Mouse (Mus musculus) cerebellum, postnatal 36 days (tissue): Measurements from ENCODE around the gene Mpped2.

Experiments used
- DNase-seq, 2 experiments: peaks; one replicate each; pipeline ENCODE4 v3.0.0; 2021 to 2022; ENCODE audit warnings: mixed read lengths in 2 of 2

Mpped2 gene

DNA sequence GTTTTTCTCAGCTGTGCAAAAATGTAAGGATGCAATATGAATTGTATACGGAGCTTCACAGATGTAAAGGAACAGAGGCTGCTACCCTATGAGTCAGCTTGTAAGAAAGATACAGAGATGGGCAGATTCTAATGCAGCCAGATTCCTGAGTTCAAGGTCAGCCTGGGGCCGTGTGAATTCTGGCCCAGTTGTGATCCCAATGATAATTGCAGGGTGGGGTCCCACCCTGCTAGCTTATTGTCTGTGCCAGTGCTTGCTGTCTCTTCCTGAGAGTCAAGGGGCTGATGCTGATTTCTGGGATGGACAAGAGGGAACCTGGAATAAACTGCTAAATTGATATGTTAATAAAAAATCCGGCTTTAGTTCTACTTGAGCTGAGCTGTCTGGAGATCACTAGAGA is 122.8 kb downstream of the Mpped2 start:
- DNase-seq: no peak

DNA sequence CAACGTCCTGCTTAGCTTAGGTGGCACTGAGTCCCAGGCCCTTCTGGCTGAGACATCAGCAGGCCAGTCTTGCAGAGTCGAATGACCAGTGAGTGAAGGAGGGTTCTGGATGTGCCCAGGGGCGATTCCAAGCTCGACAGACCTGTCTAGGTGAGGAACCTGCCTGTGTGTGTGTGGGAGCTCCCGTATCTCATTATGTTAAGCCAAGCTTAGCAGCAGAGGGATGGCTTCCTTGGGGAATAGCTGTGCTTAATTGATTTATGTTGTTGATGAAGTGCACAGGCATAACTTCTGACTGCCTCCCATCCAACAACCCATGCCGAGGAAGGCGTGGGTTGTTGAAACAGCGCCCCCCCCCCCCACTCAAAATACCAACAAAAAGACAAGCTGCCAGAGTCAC is 128.2 kb downstream of the Mpped2 start:
- no peak for DNase-seq

DNA sequence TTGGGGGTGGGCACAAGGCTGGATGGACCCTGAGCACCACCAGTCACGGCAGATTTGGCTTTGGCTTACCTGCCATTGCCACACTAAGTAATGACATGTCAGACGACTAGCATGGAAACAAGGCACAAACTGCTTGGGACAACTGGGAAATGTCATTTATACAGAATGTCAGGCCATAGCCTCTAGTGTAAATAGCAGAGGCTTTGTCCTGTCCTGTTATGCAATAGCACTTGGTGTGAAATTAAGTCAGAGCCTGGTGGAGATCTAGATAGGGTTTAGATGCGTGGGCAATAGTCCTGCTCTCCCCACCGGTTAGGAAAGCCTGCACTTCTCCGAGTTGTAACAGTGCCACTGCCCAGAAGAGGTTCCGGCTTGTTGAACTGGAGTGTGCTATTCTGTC is 128.8 kb downstream of the Mpped2 start:
- DNase-seq: no peak

DNA sequence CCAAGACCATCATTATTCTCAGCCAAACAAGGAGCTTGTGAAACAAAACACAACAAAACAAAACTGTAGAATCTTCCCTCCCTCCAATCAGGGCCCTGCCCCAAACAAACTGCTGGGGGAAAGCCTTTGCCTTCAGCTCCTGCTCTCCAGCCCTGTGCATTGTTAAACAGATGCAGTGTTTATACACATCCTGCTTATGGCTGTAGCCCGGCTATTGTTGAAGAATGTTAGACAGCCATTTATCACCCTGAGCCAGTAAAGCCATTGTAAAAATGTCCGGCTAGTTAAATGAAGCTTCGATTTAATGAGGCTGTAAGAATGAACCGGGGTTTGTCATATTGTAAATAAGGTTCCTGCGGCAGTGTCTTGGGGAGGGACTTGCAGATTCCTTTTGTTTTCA is 129.5 kb downstream of the Mpped2 start:
- no peak for DNase-seq

DNA sequence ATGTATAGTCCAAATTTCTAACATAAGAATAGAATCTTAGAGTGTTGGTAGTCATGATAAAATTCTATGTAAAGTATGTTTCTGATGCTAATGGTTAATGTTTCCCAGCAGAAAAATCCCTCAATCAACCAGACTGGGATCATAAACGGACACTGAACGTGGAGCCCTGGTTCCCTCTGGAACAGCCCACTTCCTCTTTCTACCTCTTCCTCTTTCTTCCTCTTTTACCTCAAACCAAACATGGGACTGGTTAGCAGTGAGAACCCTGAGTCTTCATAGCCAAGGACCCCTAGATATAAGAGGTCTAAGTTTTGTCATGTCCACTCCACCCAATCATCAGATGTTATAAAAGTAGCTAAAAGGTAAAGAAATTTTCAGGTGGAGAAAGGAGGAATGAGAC is 132.4 kb downstream of the Mpped2 start:
- no peak for DNase-seq

DNA sequence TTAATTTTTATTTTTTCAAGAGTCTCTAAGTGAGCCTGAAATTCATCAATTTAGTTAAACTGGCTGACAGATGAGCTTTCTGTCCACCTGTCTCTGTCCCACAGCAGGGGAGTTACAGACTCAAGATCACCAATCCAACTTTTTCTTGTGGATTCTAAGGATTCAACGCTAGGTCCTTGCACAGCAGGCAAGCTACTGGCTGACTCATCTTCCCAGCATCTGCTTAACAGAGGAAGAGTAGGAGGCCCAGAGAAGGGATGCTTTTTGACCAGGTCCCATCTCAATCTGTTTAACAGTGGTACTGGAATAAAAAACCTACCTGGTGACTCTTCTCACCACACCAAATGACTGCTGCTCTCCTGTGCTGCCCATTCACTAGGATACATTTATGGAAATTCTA is 133.0 kb downstream of the Mpped2 start:
- no peak for DNase-seq

DNA sequence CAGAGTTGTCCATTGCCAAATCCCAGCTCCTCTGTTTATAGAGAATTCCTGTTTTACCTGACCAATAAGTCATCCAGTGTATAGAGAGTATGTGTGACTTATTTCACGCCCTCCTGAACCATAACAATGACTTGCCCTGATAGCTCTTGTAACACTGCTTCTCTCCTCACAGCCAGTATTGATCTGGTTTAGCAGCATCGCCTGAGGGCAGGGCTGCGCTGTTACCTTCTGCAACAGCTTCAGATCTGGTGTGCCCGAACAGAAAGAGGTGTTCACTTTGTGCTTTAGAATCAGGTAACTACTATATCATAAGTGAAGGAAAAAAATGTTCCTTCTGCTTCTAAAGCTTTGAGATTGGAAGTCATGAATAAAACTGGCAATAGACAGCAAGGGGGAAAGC is 133.7 kb downstream of the Mpped2 start:
- no peak for DNase-seq

DNA sequence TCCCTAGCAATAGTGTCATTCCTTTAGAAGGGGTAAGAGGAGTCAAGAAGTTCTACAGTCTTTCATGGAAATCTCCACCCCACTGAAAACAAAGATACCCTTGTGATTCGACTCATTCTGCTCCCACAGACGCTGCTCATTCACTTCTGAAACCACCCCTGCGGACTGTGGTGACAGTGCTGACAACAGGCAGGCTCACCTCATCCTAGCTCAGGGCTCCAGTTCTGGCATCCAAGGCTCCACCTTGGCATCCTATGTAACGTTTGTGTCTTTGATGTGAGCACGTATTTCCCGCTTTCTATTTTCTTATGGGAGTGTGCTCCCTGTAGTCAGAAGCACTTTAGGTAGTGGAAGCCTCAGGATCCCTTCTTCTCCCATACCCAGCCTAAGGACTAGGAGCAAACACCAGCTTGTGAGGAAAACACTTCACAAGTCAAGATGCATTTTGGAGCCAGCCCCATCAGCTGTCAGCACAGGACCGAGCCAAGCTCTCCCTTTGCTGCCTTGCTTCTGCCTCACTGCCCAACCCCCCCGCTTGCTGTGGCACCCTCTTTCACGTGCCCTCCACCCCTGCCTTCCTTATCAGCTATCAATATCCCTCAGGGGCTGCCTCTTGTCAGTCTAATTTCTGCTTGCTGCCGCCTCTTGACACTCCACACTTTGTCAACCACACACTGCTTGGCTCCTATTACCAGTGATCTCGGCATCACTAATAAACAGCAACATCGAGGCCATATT is 135.7 kb downstream of the Mpped2 start:
- DNase-seq: peak; percentile 33 to 43

DNA sequence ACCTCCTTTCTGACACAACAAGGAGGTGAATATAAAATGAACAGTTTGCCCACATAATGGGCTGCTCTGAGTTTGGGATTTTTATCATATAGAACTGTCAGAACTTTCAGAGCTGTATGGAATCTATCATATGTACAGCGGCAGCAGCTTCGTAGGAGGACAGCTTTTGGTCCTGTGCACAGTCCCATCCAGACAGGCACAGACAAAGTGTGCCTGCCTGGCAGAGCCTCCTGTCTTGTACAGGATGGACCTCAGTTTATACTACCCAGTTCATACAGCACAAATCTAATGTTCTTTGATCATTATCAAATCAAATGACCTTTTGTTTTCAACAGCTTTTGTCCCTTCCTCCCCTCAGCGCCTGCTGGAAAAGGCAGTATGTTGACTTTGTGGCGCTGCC is 136.4 kb downstream of the Mpped2 start:
- no peak for DNase-seq

DNA sequence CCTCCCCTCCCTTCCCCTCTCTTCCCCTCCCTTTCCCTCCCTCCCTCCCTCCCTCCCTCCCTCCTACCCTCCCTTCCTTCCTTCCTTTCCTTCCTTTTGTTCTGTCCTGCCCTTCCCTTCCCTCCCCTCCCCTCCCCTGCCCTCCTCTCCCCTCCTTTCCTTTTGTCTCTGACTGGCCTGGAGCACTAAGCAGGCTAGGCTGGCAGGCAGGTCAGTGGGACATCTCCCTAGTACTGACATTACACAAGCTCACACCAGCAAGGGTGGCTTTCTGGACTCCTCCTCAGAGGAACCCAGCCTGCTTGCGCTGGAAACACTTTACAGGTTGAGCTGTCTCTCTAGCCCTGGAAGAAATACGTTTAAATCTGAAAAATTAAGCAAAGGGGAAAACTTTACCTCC is 139.5 kb downstream of the Mpped2 start:
- DNase-seq: no peak

DNA sequence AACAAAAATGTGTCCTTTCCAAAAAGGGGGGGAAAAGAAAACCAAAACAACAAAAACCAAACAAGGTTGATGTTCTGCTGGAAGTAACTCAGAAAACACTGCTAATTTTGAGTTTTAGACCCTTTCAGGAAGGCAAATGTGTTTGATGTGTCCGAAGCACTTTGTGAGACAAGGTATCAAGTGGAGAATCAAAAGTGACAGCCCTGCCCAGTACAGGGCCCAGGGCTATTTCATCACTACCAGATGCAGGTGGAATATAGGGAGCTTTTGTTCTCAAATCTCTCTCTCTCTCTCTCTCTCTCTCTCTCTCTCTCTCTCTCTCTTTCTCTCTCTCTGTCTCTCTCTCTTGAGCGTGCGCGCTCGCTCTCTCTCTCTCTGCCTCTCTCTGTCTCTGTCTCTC is 140.1 kb downstream of the Mpped2 start:
- DNase-seq: no peak

DNA sequence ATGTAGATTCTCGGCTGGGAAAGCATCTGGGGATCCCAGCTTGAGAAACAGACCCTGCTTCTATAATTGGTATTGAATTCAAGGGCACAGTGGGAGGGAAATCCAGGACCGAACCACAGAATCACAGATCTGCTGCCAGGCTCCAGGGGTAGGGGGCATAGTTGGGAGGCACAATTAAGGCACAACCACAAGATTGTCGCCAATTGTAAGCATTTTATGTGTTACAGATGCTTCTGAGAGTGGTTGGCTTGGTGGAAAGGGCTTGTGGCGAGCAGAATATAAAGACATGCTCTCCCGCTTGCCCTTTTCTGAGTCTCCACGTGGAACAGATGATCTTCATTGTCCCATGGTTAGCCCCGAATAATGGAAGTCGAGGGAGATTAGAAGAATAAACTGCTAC is 142.3 kb downstream of the Mpped2 start:
- DNase-seq: no peak

DNA sequence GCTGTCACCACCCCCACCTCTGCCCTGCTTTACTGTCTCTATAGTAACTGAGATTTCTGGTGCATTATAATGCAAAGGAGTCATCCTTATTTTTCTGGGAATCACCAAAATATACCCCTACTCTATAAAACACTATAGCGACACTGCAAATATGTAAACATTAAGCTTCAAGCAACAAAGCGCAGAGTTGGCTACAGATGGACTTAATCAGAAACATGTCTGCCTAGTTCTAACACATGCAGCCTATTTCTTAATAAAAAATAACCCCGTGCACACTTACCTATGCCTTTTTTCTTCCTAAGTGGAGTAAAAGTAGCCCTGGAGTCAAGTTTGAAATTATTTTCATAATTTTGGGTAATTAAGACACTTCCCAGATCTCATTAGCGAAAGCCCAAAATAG is 144.2 kb downstream of the Mpped2 start:
- no peak for DNase-seq

DNA sequence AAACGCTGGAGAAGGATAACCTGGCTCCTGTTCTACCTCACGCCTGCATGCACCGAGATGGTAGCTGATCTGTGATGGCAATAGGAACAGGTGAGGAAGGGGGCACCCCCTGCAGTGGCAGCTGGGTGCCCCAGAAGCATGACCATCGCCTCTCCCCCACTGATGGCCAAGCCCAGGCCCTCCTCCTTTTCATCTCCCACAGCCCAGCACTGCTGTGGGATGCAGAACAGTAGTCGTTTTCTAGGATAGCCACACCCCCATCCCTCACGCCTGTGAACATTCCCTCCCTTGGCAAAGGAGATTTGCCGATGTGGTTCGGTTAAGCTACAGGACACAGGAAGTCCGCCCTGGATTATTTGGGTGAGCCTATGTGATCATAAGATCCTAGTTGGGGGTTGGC is 151.1 kb downstream of the Mpped2 start:
- DNase-seq: no peak

DNA sequence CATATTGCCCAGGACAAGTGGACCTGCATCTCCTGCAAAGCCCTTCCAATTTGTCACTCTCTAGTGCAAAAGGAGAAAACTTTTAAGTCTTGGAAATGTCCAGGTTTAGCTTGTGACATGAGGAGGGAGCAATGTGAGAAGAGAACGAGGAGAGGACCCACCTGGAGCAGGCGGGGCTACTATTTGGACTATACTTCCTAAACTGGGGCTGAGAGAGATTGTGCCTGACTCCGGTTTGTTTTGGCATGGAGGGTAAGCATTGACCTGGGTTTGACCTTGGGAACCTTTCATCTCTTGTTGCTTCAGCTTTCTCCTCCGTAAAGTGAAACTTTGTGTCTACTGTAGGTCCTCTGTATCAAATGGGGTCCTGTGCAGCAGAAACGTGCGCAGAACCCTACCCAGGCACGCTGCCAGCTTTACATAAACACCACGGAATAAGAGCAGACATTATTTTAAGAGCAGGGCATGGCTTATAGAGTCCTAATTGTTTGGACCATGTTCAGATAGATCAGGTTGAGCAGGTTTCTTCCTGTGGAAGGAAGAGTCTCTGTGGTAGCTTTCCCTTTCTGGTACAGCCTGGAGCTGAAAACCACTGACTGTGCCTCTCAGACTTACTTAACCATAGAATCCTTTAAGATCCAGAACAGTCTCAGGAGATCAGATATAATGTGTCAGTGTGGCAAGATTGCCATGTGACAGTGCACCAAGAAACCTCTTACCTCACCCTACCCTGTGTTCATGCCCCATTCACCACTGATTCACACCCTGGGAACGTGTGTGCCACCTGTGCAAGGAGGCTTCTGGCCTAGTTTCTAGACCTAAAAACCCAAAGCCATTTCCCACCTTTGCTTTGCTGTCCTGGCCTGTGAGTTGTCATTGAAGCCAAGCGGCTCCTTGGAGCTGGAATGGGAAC is 152.0 kb downstream of the Mpped2 start:
- no peak for DNase-seq

DNA sequence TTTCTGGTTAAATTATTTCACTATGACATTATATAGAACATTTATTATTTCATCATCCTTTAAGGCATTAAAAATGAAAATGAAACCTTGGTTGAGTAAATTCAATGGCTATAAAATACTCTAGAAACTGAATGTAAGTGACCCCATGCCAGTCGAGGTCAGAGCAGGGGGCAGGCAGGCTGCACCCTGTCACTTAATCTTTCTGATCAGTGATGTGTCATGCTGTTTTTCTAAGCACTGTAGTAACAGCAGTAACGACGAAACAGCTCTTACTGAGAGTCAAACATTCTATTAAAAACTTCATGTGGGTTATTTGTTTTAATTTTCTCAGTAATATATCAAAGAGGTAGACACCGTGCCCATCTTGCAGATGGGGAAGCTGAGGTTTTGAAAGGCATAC is 153.4 kb downstream of the Mpped2 start:
- no peak for DNase-seq

DNA sequence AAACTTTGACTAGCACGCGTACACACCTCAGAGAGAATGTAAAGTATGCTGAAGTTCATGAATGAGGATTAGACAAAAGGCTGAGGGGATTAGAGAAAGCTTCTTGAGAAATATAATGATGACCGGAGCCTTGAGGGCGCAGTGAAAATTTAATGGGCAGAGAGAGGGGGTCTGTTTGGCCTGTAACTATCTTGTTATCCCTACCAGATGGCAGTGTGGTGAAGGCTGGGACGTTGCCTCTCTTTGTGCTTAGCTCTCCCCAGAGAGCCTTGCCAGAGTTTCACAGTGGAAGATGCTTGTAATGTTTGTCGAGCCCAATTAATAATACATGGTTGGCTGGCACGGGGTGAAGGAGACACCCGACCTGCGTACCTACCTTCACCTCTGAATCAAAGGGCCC is 156.3 kb downstream of the Mpped2 start:
- no peak for DNase-seq

DNA sequence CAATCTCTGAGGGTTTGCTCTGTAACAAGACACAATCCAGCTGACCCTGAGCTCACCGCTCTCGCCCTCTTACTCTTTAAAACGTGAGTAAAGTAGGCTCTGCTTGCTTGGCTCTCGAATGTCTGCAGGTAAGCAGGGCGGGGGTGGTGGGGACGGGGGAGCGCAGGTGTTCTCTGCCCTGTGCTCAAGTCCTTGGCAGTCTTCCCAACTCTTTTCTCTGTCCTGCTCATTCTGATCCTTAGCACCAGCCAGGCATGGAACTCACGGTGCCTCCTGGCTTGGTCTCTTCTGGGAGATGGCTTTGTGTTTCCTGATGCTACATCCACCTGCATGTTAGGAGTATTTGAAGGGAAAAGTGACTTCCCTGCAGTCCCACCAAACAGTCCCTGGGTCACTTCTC is 158.4 kb downstream of the Mpped2 start:
- no peak for DNase-seq

DNA sequence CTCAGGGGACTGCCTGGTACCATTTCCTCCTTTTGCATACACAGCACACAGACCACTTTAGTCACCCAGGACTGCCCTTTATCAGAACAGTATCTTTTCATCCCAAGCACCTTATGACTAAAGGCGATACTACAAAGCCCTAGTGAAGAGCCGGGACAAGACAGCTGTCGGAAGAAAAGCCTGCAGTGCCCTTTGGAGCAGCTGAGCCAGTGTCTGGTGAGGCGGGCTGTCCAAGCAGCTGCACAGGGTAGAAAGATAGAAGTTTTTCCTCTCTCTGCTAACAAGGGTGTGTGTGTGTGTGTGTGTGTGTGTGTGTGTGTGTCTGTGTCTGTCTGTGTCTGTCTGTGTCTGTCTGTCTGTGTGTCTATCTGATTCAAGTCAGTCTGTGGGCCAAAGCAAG is 161.1 kb downstream of the Mpped2 start:
- no peak for DNase-seq

DNA sequence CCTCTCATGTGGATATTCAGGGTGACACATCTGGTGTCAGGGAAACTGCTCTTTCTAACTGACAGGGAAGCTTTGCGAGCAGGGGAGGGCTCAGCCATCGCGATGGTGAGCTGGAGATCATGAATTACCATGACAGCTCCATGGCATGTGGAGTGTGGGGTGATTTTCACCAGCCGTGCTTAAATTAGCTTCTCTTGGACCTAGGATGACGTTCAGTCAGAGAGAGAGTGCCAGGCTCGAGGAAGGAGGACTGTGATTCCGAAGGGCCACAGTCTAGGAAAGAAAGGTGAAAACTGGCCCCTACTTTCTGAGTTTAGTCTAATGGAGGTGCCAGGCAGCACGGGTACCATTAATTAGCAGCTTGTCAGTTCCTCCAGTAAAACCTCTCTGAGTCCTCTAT is 161.7 kb downstream of the Mpped2 start:
- DNase-seq: no peak

DNA sequence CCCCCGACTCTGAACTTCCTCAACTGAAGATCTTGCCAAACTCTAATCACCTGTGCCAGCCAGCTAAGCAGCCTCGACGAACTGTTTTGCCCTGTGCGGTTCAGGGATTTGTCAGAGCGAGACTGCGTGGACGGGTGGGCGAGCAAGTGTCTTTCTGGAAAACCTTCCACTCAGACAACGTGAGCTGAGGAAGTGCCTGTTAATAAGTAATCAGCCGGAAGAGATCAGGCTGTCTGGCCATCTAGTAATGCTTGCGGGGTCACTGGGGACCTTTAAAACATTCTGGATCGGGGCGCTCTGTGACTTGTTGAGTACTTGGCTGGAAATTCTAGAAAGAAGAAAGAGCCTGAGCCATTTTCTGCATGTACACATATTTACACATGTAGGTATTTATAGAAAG is 162.1 kb downstream of the Mpped2 start:
- no peak for DNase-seq

DNA sequence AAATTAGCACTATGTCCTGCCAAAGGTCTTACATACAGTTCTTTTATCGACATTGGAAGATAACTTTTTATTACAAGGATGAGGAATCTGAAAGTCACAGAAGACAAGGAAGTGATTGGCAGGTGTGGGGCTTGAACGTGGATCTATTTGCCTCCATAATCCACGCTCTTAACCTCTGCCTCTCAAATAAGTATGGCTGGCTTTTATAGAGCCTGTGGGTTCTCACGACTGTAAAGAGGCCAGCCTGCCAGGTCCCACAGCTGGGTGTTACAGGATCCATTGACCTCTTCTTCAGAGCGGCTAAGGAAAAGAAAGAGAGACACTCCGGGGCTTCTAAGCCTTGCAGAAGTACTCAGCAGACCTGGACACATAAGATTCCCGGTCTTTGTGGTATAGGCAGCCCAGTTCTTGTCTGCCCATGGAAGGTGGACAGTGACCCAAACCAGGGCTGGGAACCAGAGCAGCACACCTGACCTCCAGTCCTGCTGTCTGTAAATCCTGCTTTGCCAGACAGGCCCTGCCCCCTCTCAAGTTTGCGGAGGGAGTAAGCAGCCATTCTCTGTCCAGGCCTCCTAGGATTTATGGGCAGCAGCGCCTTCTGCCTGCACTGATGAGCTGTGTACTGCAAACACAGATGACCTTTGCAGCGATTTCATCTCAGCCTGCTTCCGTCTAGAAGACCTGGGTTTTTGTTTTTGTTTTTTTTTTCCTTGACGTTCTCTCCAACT is 162.7 kb downstream of the Mpped2 start:
- DNase-seq: no peak

DNA sequence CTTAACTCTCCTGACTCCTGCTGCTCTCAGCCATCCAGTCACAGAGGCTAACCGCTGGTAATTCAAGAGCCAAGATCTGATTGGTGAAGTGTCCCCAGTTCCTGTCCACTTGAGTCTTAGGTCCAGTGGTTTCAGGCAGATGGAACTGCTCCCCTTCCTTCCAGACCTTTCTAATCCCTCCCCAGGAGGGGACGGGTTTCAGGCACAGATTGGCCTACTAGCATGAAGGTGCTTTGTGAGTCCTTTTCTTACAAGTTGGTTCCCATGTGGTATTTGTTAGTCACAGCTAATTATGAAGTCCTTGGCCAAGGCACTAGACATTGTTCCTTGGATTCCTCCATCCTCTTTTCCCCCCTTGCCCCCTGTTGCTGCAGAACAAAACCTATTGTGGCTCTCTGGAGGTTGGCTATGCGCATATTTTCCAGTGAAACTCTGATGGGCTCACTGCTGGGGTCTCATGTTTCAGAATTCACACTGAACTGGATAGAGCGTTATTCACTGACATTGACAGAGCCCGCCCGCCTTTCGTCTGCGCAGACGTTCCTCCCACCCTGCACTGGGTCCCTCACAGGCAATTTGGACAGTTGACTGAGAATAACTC is 163.4 kb downstream of the Mpped2 start:
- DNase-seq: no peak
